Mouse (Mus musculus): Measurements from ENCODE around the gene Olfr591. TPM values are rescaled to one million over a fixed set of nuclear protein-coding genes. Genes with fewer than 3 reads are reported as not detected.

The Olfr591 gene
- polyA plus RNA-seq, 1 experiment: not detected

- TF ChIP-seq CTCF (conservative IDR thresholded peaks at IDR 0.05; ENCODE audit: insufficient read depth, insufficient read length, low read depth, low read length) (no peak), POLR2A (IDR thresholded peaks at IDR 0.05; ENCODE audit: low read depth, low read length) (no peak)
- H3K27me3 ChIP-seq (replicated peaks; ENCODE audit: control insufficient read depth, insufficient read depth, low read length): no peaks in the 10 kb centered on the region
- H3K27ac ChIP-seq (ENCODE audit: insufficient read depth, low read depth, low read length): no peak within 1 kb of the TSS
- no peak for DNase-seq
- no peak within 1 kb of the TSS for H3K4me3 ChIP-seq (ENCODE audit: insufficient read depth, low read depth, low read length)
- WGBS: 94% methylated on average over 3 of the region's 3 CpGs
- no peaks in the 10 kb centered on the region for H3K4me1 ChIP-seq (ENCODE audit: control insufficient read depth, insufficient read depth, low read length)
- no peaks in the 10 kb centered on the region for H3K36me3 ChIP-seq (ENCODE audit: control insufficient read depth, insufficient read depth, low read length)
These were observed 52.6 kb downstream of the Olfr591 start, which contains the start of gene Olfr586 for GRCm38 (mm10) chr7:103125538-103125937. Gene Olfr586 (minus strand): TSS chr7:103125638.

GRCm38 (mm10) chr7:103119406-103119805, 58.7 kb downstream of the Olfr591 start:
- TF ChIP-seq CTCF (conservative IDR thresholded peaks at IDR 0.05; ENCODE audit: insufficient read depth, insufficient read length, low read depth, low read length) (peak; percentile 36; the same call in 1 of the 2 replicates), POLR2A (IDR thresholded peaks at IDR 0.05; ENCODE audit: low read depth, low read length) (no peak)
- Histone ChIP-seq H3K4me3 (ENCODE audit: insufficient read depth, low read depth, low read length) (no peak overlapping the region), H3K36me3 (ENCODE audit: control insufficient read depth, insufficient read depth, low read length) (no peaks in the 10 kb centered on the region), H3K27ac (ENCODE audit: insufficient read depth, low read depth, low read length) (no peak overlapping the region), H3K4me1 (ENCODE audit: control insufficient read depth, insufficient read depth, low read length) (no peaks in the 10 kb centered on the region), H3K27me3 (replicated peaks; ENCODE audit: control insufficient read depth, insufficient read depth, low read length) (no peaks in the 10 kb centered on the region)
- no peak for DNase-seq
- WGBS: 53% methylated on average over 3 of the region's 3 CpGs

Other genes with a start within 250 kb of the Olfr591 start
- not detected in 2 replicates for gene Olfr573-ps1, start 235.8 kb downstream of the Olfr591 start, polyA plus RNA-seq (2012; rRNA removed)
- gene Olfr574, start 229.9 kb downstream of the Olfr591 start, polyA plus RNA-seq (2012; rRNA removed): not detected in 2 replicates
- gene Olfr575, start 219.6 kb downstream of the Olfr591 start, polyA plus RNA-seq (2012; rRNA removed): not detected in 2 replicates
- not detected in 2 replicates for gene Olfr576, start 215.7 kb downstream of the Olfr591 start, polyA plus RNA-seq (2012; rRNA removed)
- gene Olfr577, start 202.4 kb downstream of the Olfr591 start, polyA plus RNA-seq (2012; rRNA removed): not detected in 2 replicates
- gene Olfr578, start 189.0 kb downstream of the Olfr591 start, polyA plus RNA-seq (2012; rRNA removed): not detected in 2 replicates
- gene Olfr582, start 140.3 kb downstream of the Olfr591 start, polyA plus RNA-seq (2012; rRNA removed): not detected in 2 replicates
- gene Olfr583, start 127.0 kb downstream of the Olfr591 start, polyA plus RNA-seq (2012; rRNA removed): not detected in 2 replicates
- not detected in 2 replicates for gene Olfr584, start 96.5 kb downstream of the Olfr591 start, polyA plus RNA-seq (2012; rRNA removed)
- not detected in 2 replicates for gene Olfr585, start 80.6 kb downstream of the Olfr591 start, polyA plus RNA-seq (2012; rRNA removed)
- gene Olfr586, start 52.7 kb downstream of the Olfr591 start, polyA plus RNA-seq (2012; rRNA removed): not detected in 2 replicates
- gene Olfr588-ps1, start 37.5 kb downstream of the Olfr591 start, polyA plus RNA-seq (2012; rRNA removed): not detected in 2 replicates
- not detected in 2 replicates for gene Olfr589, start 22.0 kb downstream of the Olfr591 start, polyA plus RNA-seq (2012; rRNA removed)
- not detected in 2 replicates for gene Olfr592, start 6.5 kb upstream of the Olfr591 start, polyA plus RNA-seq (2012; rRNA removed)
- gene Olfr593, start 33.5 kb upstream of the Olfr591 start, polyA plus RNA-seq (2012; rRNA removed): not detected in 2 replicates
- gene Olfr594, start 38.7 kb upstream of the Olfr591 start, polyA plus RNA-seq (2012; rRNA removed): not detected in 2 replicates
- not detected in 2 replicates for gene Usp17ld, start 74.2 kb upstream of the Olfr591 start, polyA plus RNA-seq (2012; rRNA removed)
- not detected in 2 replicates for gene Olfr596, start 127.3 kb upstream of the Olfr591 start, polyA plus RNA-seq (2012; rRNA removed)
- gene Olfr597, start 138.0 kb upstream of the Olfr591 start, polyA plus RNA-seq (2012; rRNA removed): not detected in 2 replicates
- gene Olfr598, start 145.2 kb upstream of the Olfr591 start, polyA plus RNA-seq (2012; rRNA removed): not detected in 2 replicates
- not detected in 2 replicates for gene Olfr599, start 157.6 kb upstream of the Olfr591 start, polyA plus RNA-seq (2012; rRNA removed)
- gene Olfr600, start 171.3 kb upstream of the Olfr591 start, polyA plus RNA-seq (2012; rRNA removed): not detected in 2 replicates
- not detected in 2 replicates for gene Olfr601, start 184.3 kb upstream of the Olfr591 start, polyA plus RNA-seq (2012; rRNA removed)
- not detected in 2 replicates for gene Olfr603, start 207.8 kb upstream of the Olfr591 start, polyA plus RNA-seq (2012; rRNA removed)
- gene Usp17lc, start 236.7 kb upstream of the Olfr591 start, polyA plus RNA-seq (2012; rRNA removed): not detected in 2 replicates